ENCODE assay signal across 26 mouse cellular contexts in the genomic region with DNA sequence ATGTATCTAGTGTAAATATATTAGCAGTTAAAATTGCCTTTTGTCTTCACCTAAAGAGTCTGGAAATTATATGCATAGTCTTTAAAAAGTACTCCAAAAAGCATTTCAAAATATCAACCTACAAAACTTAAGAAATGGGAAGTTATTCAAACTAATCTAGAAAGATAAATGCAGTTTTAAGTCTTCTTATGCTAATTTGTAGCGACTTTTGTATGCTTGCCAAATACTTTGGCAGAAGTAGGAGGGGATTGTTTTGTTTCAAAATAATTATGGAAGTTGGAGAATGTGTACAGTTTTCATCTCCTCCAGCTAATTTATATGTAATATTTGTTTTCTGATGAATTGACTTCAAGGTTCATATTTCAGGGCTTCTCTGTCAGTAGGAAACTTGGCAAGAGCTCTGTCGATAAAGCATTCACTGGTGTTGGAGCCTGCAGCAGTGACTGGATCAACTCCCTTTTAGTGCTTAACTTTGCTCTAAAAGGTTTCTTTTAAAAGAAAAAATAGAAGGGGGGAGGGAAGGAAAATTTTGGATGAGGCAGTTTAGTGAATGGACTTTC. TPM values are rescaled to one million over a fixed set of nuclear protein-coding genes. Genes with fewer than 3 reads are reported as not detected.
DNase-seq lines count a peak whose midpoint lies in the region; ATAC-seq and TF ChIP-seq lines count a peak whose summit lies in the region.
"Had no signal": no experiment of that assay in that cellular context is flagged by ENCODE, and none has a peak within 500 bp of the region (broad histone marks: within the 10 kb centered on the region; RNA-seq: fewer than 3 reads in every experiment).

No protein-coding gene starts in this region.

- H3K4me3 ChIP-seq in forebrain, embryonic 14.5 days (ENCODE audit: low read depth, low read length): no peak overlapping the region
- no peak overlapping the region for H3K4me3 ChIP-seq in forebrain, embryonic 11.5 days (ENCODE audit: low read depth, low read length)
- no peak overlapping the region for H3K4me3 ChIP-seq in kidney, embryonic 16.5 days (ENCODE audit: low read length)
- H3K4me3 ChIP-seq in kidney, embryonic 15.5 days (replicated peaks): no peak overlapping the region
- no peak overlapping the region for H3K4me3 ChIP-seq in lung, postnatal 0 days (ENCODE audit: low read depth, low read length)
- H3K4me3 ChIP-seq: forebrain, embryonic 10.5 days; heart, adult 2 months; heart, embryonic 15.5 days; limb, embryonic 13.5 days; liver, embryonic 13.5 days; megakaryocyte, embryonic 14.5 days; midbrain, embryonic 15.5 days; stomach, embryonic 15.5 days had no signal

- H3K9me3 ChIP-seq in forebrain, embryonic 14.5 days (replicated peaks; ENCODE audit: control insufficient read depth, low read length): no peaks in the 10 kb centered on the region
- no peaks in the 10 kb centered on the region for H3K9me3 ChIP-seq in forebrain, embryonic 11.5 days (ENCODE audit: control insufficient read depth, low read length)
- no peaks in the 10 kb centered on the region for H3K9me3 ChIP-seq in kidney, embryonic 16.5 days (ENCODE audit: low read length)
- H3K9me3 ChIP-seq in kidney, embryonic 15.5 days (replicated peaks): no peaks in the 10 kb centered on the region
- H3K9me3 ChIP-seq in lung, postnatal 0 days (ENCODE audit: low read length): no peaks in the 10 kb centered on the region
- H3K9me3 ChIP-seq: forebrain, embryonic 10.5 days; heart, embryonic 15.5 days; limb, embryonic 13.5 days; liver, embryonic 13.5 days; megakaryocyte, embryonic 14.5 days; midbrain, embryonic 15.5 days; stomach, embryonic 15.5 days had no signal

- no peaks in the 10 kb centered on the region for H3K27me3 ChIP-seq in forebrain, embryonic 14.5 days (replicated peaks; ENCODE audit: control insufficient read depth, insufficient read depth, low read length)
- no peaks in the 10 kb centered on the region for H3K27me3 ChIP-seq in forebrain, embryonic 11.5 days (ENCODE audit: control insufficient read depth, insufficient read depth, low read length)
- no peaks in the 10 kb centered on the region for H3K27me3 ChIP-seq in kidney, embryonic 16.5 days (ENCODE audit: insufficient read depth, low read length)
- H3K27me3 ChIP-seq in kidney, embryonic 15.5 days: no peaks in the 10 kb centered on the region
- H3K27me3 ChIP-seq in lung, postnatal 0 days (replicated peaks; ENCODE audit: insufficient read depth, low read length): no peaks in the 10 kb centered on the region
- H3K27me3 ChIP-seq: heart, embryonic 15.5 days; limb, embryonic 13.5 days; liver, embryonic 13.5 days; megakaryocyte, embryonic 14.5 days; midbrain, embryonic 15.5 days; Patski; stomach, embryonic 15.5 days had no signal

- no peaks in the 10 kb centered on the region for H3K36me3 ChIP-seq in forebrain, embryonic 14.5 days (ENCODE audit: control insufficient read depth, insufficient read depth, low read length)
- no peaks in the 10 kb centered on the region for H3K36me3 ChIP-seq in forebrain, embryonic 11.5 days (ENCODE audit: control insufficient read depth, insufficient read depth, low read length)
- H3K36me3 ChIP-seq in kidney, embryonic 16.5 days (ENCODE audit: insufficient read depth, low read length): no peaks in the 10 kb centered on the region
- no peaks in the 10 kb centered on the region for H3K36me3 ChIP-seq in kidney, embryonic 15.5 days
- no peaks in the 10 kb centered on the region for H3K36me3 ChIP-seq in lung, postnatal 0 days (ENCODE audit: insufficient read depth, low read length)
- H3K36me3 ChIP-seq: forebrain, embryonic 10.5 days; heart, embryonic 15.5 days; limb, embryonic 13.5 days; liver, embryonic 13.5 days; midbrain, embryonic 15.5 days; stomach, embryonic 15.5 days had no signal

- no peak for ATAC-seq in forebrain, embryonic 14.5 days
- no peak for ATAC-seq in forebrain, embryonic 11.5 days (replicated peaks; ENCODE audit: low FRiP score)
- peak; percentile 23; the same call in 1 of the 2 replicates for ATAC-seq in kidney, embryonic 16.5 days (ENCODE audit: low FRiP score, low TSS enrichment)
- ATAC-seq in kidney, embryonic 15.5 days (replicated peaks; ENCODE audit: low FRiP score): no peak
- ATAC-seq in lung, postnatal 0 days: no peak
- ATAC-seq: CD4-positive, CD25-positive, alpha-beta regulatory T cell, adult 4 months; midbrain, embryonic 15.5 days; Patski had no signal

- no peak for TF ChIP-seq EP300 in lung, postnatal 0 days (IDR thresholded peaks at IDR 0.05)

- TF ChIP-seq CTCF in lung, postnatal 0 days (IDR thresholded peaks at IDR 0.05): no peak

- peak; percentile 34 for DNase-seq in forebrain, embryonic 14.5 days (ENCODE audit: low spot score)
- DNase-seq in forebrain, embryonic 11.5 days (ENCODE audit: low spot score): no peak
- peak; percentile 61 for DNase-seq in lung, postnatal 0 days (ENCODE audit: low spot score)
- no peak for DNase-seq in lung, adult 18-20 months
- peak; percentile 40 for DNase-seq in fibroblast of lung, adult 2 months (ENCODE audit: low read depth)
- DNase-seq in adrenal gland, adult 18-20 months (ENCODE audit: low spot score in 2 of 2): no peak
- DNase-seq: adrenal gland, postnatal 10 days; cerebellum, adult 8-10 months; gastrocnemius, postnatal 25 days; heart, adult 2 months; heart, postnatal 36 days; kidney, adult 8-10 months; kidney, postnatal 36 days; liver, embryonic 13.5 days; thymus, postnatal 25 days had no signal

- H3K4me2 ChIP-seq in forebrain, embryonic 14.5 days (ENCODE audit: low read length): no peak overlapping the region
- no peak overlapping the region for H3K4me2 ChIP-seq in forebrain, embryonic 11.5 days (ENCODE audit: low read depth, low read length, severe bottlenecking)
- no peak overlapping the region for H3K4me2 ChIP-seq in kidney, embryonic 16.5 days (replicated peaks; ENCODE audit: low read depth, low read length)
- H3K4me2 ChIP-seq in kidney, embryonic 15.5 days: no peak overlapping the region
- no peak overlapping the region for H3K4me2 ChIP-seq in lung, postnatal 0 days (replicated peaks; ENCODE audit: low read depth, low read length)
- H3K4me2 ChIP-seq: heart, embryonic 15.5 days; hindbrain, embryonic 14.5 days; limb, embryonic 13.5 days; liver, embryonic 13.5 days; midbrain, embryonic 15.5 days; stomach, embryonic 15.5 days had no signal

- H3K27ac ChIP-seq in forebrain, embryonic 14.5 days (ENCODE audit: low read depth, low read length): no peak overlapping the region
- H3K27ac ChIP-seq in forebrain, embryonic 11.5 days (ENCODE audit: low read depth, low read length): no peak overlapping the region
- H3K27ac ChIP-seq in kidney, embryonic 16.5 days (ENCODE audit: low read length): no peak overlapping the region
- no peak overlapping the region for H3K27ac ChIP-seq in kidney, embryonic 15.5 days
- no peak overlapping the region for H3K27ac ChIP-seq in lung, postnatal 0 days (ENCODE audit: low read length)
- H3K27ac ChIP-seq: forebrain, embryonic 10.5 days; heart, adult 2 months; hindbrain, embryonic 14.5 days; limb, embryonic 13.5 days; liver, embryonic 13.5 days; midbrain, embryonic 15.5 days; stomach, embryonic 15.5 days had no signal

- H3K9ac ChIP-seq in forebrain, embryonic 14.5 days (ENCODE audit: low read length): no peak overlapping the region
- H3K9ac ChIP-seq in forebrain, embryonic 11.5 days (ENCODE audit: low read length): no peak overlapping the region
- H3K9ac ChIP-seq in kidney, embryonic 16.5 days (replicated peaks; ENCODE audit: low read length): no peak overlapping the region
- H3K9ac ChIP-seq in kidney, embryonic 15.5 days: no peak overlapping the region
- no peak overlapping the region for H3K9ac ChIP-seq in lung, postnatal 0 days (replicated peaks; ENCODE audit: low read depth)
- H3K9ac ChIP-seq: heart, embryonic 15.5 days; hindbrain, embryonic 14.5 days; limb, embryonic 13.5 days; liver, embryonic 13.5 days; midbrain, embryonic 15.5 days; stomach, embryonic 15.5 days had no signal

- peaks cover 10% of the 10 kb centered on the region for H3K4me1 ChIP-seq in forebrain, embryonic 14.5 days (ENCODE audit: control insufficient read depth, insufficient read depth, low read length)
- H3K4me1 ChIP-seq in forebrain, embryonic 11.5 days (replicated peaks; ENCODE audit: control insufficient read depth, insufficient read depth, low read length): no peaks in the 10 kb centered on the region
- H3K4me1 ChIP-seq in kidney, embryonic 16.5 days (ENCODE audit: insufficient read depth, low read length): peaks cover 6% of the 10 kb centered on the region
- H3K4me1 ChIP-seq in kidney, embryonic 15.5 days: peaks cover 5% of the 10 kb centered on the region
- H3K4me1 ChIP-seq in lung, postnatal 0 days (ENCODE audit: insufficient read depth, low read depth, low read length): peaks cover 7% of the 10 kb centered on the region; the same call in 1 of the 2 replicates
- H3K4me1 ChIP-seq: midbrain, embryonic 15.5 days; stomach, embryonic 15.5 days had no signal

- WGBS in forebrain, embryonic 14.5 days: 47% methylated on average over 2 of the region's 2 CpGs
- 82% methylated on average over 2 of the region's 2 CpGs for WGBS in forebrain, embryonic 11.5 days
- 52% methylated on average over 2 of the region's 2 CpGs for WGBS in kidney, embryonic 16.5 days
- 50% methylated on average over 2 of the region's 2 CpGs for WGBS in kidney, embryonic 15.5 days
- 42% methylated on average over 2 of the region's 2 CpGs for WGBS in lung, postnatal 0 days

RNA-seq across cellular contexts. Expression of gene Hmgcll1, which starts 15.8 kb away (rescaled TPM):
- polyA plus RNA-seq in forebrain, embryonic 14.5 days (2014; fragmentation: Nextera tagmentation; extraction: Ambion mirVana): 17.2 and 21.5 TPM in 2 replicates
- 9.5 and 10.4 TPM in 2 replicates for polyA plus RNA-seq in forebrain, embryonic 11.5 days (2014; fragmentation: Nextera tagmentation; extraction: Ambion mirVana)
- polyA plus RNA-seq in kidney, embryonic 16.5 days (2015; fragmentation: Nextera tagmentation; extraction: Ambion mirVana): 3.1 TPM in 2 replicates
- polyA plus RNA-seq in kidney, embryonic 15.5 days (2015; fragmentation: Nextera tagmentation; extraction: Ambion mirVana): 2.7 and 3.9 TPM in 2 replicates
- polyA plus RNA-seq in lung, postnatal 0 days (2015; fragmentation: Nextera tagmentation; extraction: Ambion mirVana): 4.7 and 5.7 TPM in 2 replicates
- total RNA-seq in adrenal gland, adult 18-20 months (2021): 1 to 10 TPM; 2.3 TPM
- total RNA-seq: heart, postnatal 36 days had no signal
- polyA plus RNA-seq: CD4-positive, CD25-positive, alpha-beta regulatory T cell, adult 4 months had no signal

Comparison
In these comparisons a context has a peak if more than half of its experiments do, and no peak if none do; other contexts are left out.
1. DNase-seq: peak in forebrain, embryonic 14.5 days (single experiment), lung, postnatal 0 days (single experiment) and fibroblast of lung, adult 2 months (single experiment); none in forebrain, embryonic 11.5 days (single experiment), lung, adult 18-20 months (0 of 2) and adrenal gland, adult 18-20 months (0 of 2).